Mouse (Mus musculus) brown adipose tissue, adult 24 weeks (tissue): Measurements from ENCODE around the gene Ankrd65. TPM values are rescaled to one million over a fixed set of nuclear protein-coding genes. Genes with fewer than 3 reads are reported as not detected.

Source experiments
- H3K27ac ChIP-seq: fragments of 200-500 bp; replicated peaks from 2 replicates; pipeline ENCODE4 v1.5.1; 2012; ENCODE audit warnings: low read depth, mild to moderate bottlenecking, low read length
- H3K4me1 ChIP-seq: fragments of 200-500 bp; 2 replicates; pipeline ENCODE4 v1.6.1; 2012; ENCODE audit warnings: low read length, mixed read lengths; ENCODE audit not compliant: control insufficient read depth, insufficient read depth, insufficient read length
- H3K4me3 ChIP-seq: fragments of 200-500 bp; 2 replicates; pipeline ENCODE4 v1.5.1; 2012; ENCODE audit warnings: low read depth, mild to moderate bottlenecking, low read length, moderate library complexity; ENCODE audit not compliant: insufficient read depth
- polyA plus RNA-seq: library from polyadenylated mRNA; stranded (reverse); fragments of >200 nt; gene quantifications from 2 replicates; pipeline ENCODE4 v1.2.4, GENCODE M21; 2012; ENCODE audit not compliant: missing spikeins, insufficient read depth, insufficient read length

The Ankrd65 gene
- polyA plus RNA-seq, 1 experiment: not detected

DNA sequence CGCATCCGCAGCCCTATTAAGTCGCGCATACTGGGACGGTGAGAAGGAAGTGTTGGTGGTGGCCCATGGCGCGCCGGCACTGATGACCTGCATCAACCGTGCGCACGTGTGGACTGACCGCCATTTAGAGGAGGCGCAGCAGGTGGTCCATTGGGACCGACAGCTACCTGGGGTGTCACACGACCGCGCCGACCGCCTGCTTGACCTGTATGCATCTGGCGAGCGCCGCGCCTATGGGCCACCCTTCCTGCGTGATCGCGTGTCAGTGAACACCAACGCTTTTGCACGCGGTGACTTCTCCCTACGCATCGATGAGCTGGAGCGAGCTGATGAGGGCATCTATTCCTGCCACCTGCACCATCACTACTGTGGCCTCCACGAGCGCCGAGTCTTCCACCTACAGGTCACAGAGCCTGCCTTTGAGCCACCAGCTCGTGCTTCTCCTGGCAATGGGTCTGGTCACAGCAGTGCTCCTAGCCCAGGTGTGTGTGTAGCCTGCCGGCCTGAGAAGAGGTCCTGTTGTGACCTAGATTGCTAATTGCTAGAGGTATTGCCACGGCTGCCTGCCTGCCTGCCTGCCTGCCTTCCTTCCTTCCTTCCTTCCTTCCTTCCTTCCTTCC lies 51.5 kb downstream of the Ankrd65 start:
- peaks cover 22% of the 10 kb centered on the region for H3K4me1 ChIP-seq

DNA sequence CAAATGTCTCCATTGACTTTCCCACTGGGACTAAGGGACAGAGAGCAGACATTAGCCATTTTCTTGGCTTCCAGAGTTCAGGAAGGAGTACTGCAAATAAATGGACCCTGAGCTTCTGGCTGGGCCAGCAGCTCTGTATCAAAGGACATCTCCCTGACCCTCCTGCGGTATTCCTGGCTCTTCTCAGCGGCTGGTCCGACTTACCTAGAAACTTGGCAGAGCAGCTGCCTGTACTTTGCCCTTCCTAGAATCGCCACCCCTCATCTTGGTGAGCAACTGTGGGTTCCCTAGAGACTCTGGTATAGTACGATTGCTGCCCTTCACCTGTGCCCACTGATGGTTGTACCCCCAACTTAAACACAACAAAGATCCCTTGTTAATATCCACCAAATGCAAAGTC lies 53.0 kb downstream of the Ankrd65 start:
- H3K27ac ChIP-seq: no peak overlapping the region
- peaks cover 12% of the 10 kb centered on the region for H3K4me1 ChIP-seq
- no peak overlapping the region for H3K4me3 ChIP-seq

More for the DNA sequence above, 51.5 kb downstream of the Ankrd65 start:
- Histone ChIP-seq H3K27ac (no peak overlapping the region), H3K4me3 (peak overlapping the region; percentile 4)

DNA sequence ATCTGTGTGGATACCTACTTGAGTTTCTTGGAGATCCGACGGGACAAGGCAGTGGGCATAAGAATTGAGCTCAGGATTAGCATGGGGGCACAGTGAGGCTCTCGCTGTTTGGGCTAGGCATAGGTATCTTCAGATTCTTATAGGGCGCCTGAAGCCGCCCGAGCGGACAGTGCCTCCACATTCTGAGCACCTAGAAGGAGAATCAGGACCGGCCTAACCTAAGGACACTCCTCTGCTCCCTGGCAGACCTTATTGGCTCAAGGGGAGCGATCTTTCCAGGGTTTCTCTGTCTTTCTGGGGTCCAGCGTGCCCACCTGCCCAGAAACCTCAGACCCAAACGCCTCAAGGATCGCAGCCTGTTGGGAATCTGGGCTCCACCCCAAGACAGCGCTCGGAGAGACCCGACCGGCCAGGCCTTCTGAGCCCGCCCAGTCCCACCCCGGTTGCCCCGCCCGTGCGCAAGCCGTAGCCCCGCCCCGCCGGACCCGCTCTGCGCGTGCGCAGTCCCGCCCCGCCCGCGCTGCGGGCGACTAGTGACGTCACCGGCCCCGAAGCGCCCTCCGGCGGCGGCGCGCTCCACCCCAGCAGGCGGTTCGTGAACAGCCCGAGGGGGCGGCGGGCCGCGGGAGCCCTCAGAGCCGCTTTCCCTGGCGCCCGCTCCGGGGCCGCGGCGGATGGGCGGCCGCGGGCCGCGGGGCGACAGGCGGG lies 56.8 kb downstream of the Ankrd65 start, which contains the start of gene Dvl1:
Gene Dvl1 (plus strand): TSS at position 532 of the 708 bp plus-strand sequence.
- Histone ChIP-seq H3K27ac (peak within 1 kb of the TSS; percentile 87), H3K4me1 (peaks cover 38% of the 10 kb centered on the region), H3K4me3 (peak within 1 kb of the TSS; percentile 98)

DNA sequence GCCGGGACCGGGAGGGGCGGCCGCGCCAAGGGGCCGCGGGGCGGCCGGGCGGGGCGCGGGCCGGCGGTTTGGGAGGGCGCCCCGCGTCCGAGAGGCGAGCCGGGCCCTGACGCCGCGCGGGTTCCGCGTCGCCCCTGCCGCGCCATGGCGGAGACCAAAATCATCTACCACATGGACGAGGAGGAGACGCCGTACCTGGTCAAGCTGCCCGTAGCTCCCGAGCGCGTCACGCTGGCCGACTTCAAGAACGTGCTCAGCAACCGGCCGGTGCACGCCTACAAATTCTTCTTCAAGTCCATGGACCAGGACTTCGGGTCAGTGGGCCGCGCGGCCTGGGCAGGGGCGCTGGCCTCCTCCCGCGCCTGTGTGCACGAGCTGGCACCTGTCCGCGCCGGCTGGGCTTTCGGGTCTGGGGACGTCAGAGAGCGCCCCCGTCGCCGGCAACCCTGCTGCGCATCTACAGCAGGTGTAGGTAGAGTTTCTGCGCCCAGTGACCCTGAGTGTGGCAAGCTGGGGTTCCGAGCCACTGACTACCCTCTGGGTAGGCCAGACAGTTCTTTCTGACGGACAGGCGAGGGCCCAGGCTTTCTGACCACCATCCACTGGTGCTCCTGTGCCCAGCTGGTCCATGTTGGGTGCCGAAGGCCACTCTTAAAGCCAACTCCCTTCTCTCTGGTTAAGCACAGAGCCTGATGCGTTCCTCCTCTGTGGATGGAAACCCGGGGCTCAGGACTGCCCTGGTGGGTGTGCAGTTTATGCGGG lies 57.5 kb downstream of the Ankrd65 start:
- Histone ChIP-seq H3K4me3 (peak overlapping the region; percentile 98), H3K4me1 (peaks cover 43% of the 10 kb centered on the region), H3K27ac (peak overlapping the region; percentile 50)

DNA sequence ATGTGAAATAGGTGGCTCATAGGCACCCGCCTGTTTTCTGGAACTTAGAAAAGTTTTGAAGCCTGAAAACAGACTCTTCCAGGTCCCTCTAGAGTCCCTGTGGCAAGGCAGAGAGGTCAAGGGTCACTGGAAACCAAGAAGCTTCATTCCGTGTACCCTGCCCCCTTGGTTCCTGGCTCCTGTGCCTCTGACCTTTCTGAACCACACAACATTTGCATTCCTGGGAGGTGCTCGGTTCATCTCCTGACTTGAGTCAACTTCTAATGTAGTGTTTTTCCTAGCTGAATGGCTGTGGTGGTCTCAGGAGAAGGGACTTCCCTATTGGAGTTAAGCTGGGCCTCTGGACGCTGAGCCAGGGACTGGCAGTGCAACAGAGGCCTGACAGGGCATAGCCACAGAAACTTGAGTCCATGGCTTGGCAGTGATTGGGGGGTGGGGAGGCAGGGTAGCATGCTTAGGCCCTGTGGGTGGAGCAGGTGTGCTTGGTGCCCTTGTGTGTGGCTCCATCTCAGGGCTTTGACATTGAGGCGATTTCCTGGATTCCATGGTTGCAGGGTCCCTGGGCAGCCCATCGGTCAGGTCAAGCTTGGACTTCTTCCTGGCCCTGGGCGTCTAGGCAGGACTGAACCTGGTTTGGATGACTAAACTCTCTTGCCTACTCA lies 58.3 kb downstream of the Ankrd65 start:
- Histone ChIP-seq H3K4me3 (peak overlapping the region; percentile 98), H3K27ac (peak overlapping the region; percentile 14; the same call in 1 of the 2 replicates), H3K4me1 (peaks cover 43% of the 10 kb centered on the region)

Other genes with a start within 250 kb of the Ankrd65 start
- gene Nadk, start 228.1 kb upstream of the Ankrd65 start, polyA plus RNA-seq: 147 and 155 TPM in 2 replicates
- gene Slc35e2, start 189.0 kb upstream of the Ankrd65 start, polyA plus RNA-seq: 7.0 and 9.4 TPM in 2 replicates
- 32.4 and 37.9 TPM in 2 replicates for gene Cdk11b, start 165.6 kb upstream of the Ankrd65 start, polyA plus RNA-seq
- not detected in 2 replicates for gene Gm10563, start 145.0 kb upstream of the Ankrd65 start, polyA plus RNA-seq
- gene Mmp23, start 137.1 kb upstream of the Ankrd65 start, polyA plus RNA-seq: 3.3 and 5.5 TPM in 2 replicates
- 9.7 and 29.1 TPM in 2 replicates for gene Mib2, start 121.2 kb upstream of the Ankrd65 start, polyA plus RNA-seq
- gene Fndc10, start 96.1 kb upstream of the Ankrd65 start, polyA plus RNA-seq: 2.4 and 3.5 TPM in 2 replicates
- 61.2 and 80.5 TPM in 2 replicates for gene Ssu72, start 85.6 kb upstream of the Ankrd65 start, polyA plus RNA-seq
- 0.46 TPM in 1 of 2 replicates, not detected in the other for gene Tmem240, start 55.6 kb upstream of the Ankrd65 start, polyA plus RNA-seq
- 57.0 and 74.0 TPM in 2 replicates for gene Atad3a, start 29.3 kb upstream of the Ankrd65 start, polyA plus RNA-seq
- 2.3 and 3.9 TPM in 2 replicates for gene Vwa1, start 15.7 kb upstream of the Ankrd65 start, polyA plus RNA-seq
- gene Tmem88b, start 4.6 kb upstream of the Ankrd65 start, polyA plus RNA-seq: 0.42 and 0.67 TPM in 2 replicates
- 367 and 416 TPM in 2 replicates for gene Mrpl20, start 12.4 kb downstream of the Ankrd65 start, polyA plus RNA-seq
- gene Ccnl2, start 22.1 kb downstream of the Ankrd65 start, polyA plus RNA-seq: 28.2 and 61.6 TPM in 2 replicates
- gene Aurkaip1, start 40.8 kb downstream of the Ankrd65 start, polyA plus RNA-seq: 259 and 309 TPM in 2 replicates
- 17.3 and 22.3 TPM in 2 replicates for gene Mxra8, start 49.2 kb downstream of the Ankrd65 start, polyA plus RNA-seq
- gene Dvl1, start 57.0 kb downstream of the Ankrd65 start, polyA plus RNA-seq: 19.2 and 20.2 TPM in 2 replicates
- not detected in 2 replicates for gene Tas1r3, start 72.9 kb downstream of the Ankrd65 start, polyA plus RNA-seq
- 6.0 and 11.5 TPM in 2 replicates for gene Cptp, start 79.0 kb downstream of the Ankrd65 start, polyA plus RNA-seq
- 12.9 and 15.1 TPM in 2 replicates for gene Ints11, start 79.1 kb downstream of the Ankrd65 start, polyA plus RNA-seq
- gene Pusl1, start 101.3 kb downstream of the Ankrd65 start, polyA plus RNA-seq: 5.7 and 7.8 TPM in 2 replicates
- gene Acap3, start 101.4 kb downstream of the Ankrd65 start, polyA plus RNA-seq: 2.9 and 5.2 TPM in 2 replicates
- gene Ube2j2, start 153.4 kb downstream of the Ankrd65 start, polyA plus RNA-seq: 34.8 and 46.2 TPM in 2 replicates
- 99.7 and 136 TPM in 2 replicates for gene C1qtnf12, start 171.9 kb downstream of the Ankrd65 start, polyA plus RNA-seq
- gene B3galt6, start 202.2 kb downstream of the Ankrd65 start, polyA plus RNA-seq: 1.8 and 3.0 TPM in 2 replicates
- gene Sdf4, start 202.4 kb downstream of the Ankrd65 start, polyA plus RNA-seq: 138 and 141 TPM in 2 replicates
- gene Tnfrsf4, start 223.4 kb downstream of the Ankrd65 start, polyA plus RNA-seq: not detected in 2 replicates
- not detected in 2 replicates for gene Tnfrsf18, start 235.7 kb downstream of the Ankrd65 start, polyA plus RNA-seq